Mouse (Mus musculus) regulatory T cell (primary cell): ENCODE measurements around the gene Arhgap33.
"Not testable (repeated sequence)": the region's sequence is repeated elsewhere in the genome, so short reads cannot be mapped to it uniquely, and the experiment has no call there.

Source experiments
- in situ Hi-C: fragments of 300-600 bp; cut with MboI, MseI; formaldehyde crosslinking; loops from one replicate; pipeline ENCODE4 v1.15.1; 2025; ENCODE audit warnings: high pct_unique_total_duplicates

Arhgap33 gene

DNA sequence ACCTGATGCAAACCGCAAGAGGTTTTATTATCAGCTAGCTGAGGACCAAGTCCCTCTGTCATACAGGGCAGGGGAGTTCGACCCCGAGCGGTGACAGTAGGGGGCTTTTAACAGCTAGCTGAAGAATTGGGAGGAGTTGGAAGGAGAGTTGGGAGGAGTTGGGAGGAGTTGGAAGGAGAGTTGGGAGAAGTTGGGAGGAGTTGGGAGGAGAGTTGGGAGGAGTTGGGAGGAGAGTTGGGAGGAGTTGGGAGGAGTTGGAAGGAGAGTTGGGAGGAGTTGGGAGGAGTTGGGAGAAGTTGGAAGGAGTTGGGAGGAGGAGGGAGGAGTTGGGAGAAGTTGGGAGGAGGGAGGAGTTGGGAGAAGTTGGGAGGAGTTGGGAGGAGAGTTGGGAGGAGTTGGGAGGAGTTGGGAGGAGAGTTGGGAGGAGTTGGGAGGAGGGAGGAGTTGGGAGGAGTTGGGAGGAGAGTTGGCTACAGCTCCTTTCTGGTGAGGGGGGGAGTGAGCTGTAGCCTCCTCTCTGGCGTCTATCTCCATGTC, 39.3 kb downstream of the Arhgap33 start:
- in situ Hi-C loops = not testable (repeated sequence)

DNA sequence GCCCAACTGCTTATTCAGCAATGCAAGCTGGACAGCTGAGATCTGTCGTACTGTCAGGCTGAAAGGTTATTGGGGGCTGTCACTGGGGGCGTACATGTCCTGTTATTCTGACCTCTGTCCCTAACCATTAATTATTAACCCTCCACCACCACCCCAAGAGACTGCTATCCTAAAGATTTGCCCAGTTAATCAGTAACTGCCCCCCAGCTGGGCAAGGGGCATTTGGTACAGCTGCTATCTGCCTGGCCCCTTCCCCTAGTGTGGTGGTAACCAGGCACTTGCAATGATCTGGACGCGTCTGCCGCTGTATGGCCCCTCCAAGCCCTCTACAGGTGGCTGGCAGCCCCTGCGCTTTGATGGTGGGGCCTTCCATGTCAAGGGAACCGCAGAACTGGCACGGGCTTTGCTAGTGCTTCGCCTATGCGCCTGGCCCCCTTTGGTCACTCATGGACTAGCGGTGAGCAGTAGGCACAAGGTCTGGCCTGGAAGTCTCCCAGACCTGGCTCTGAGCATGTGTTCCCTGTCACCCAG, 41.4 kb downstream of the Arhgap33 start, which contains the start of gene Prodh2:
Gene Prodh2, plus strand, starts transcription at position 222 of the 531 bp plus-strand sequence.
- in situ Hi-C loops = loop anchor here (5.0 kb wide), 1 partner anchor 124 kb away; no protein-coding TSS in a partner anchor

DNA sequence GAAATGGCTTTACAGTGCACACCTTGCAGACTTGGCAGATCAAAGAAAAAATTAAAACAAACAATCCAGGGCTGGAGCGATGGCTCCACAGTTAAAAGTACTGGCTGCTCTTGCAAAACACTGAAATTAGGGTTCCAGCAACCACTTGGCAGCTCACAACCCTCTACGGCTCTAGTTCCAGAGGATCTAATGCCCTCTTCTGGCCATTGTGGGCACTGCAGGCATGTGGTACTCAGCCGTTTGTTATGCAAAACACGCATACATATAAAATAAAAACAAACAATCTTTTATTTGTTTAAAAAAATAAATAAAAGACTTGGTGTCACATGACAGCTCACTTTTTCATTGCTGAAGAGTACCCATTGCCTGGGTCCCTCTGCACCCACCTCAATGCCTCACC, 42.1 kb downstream of the Arhgap33 start:
- in situ Hi-C loops = loop anchor here (5.0 kb wide), 1 partner anchor 125 kb away; no protein-coding TSS in a partner anchor

DNA sequence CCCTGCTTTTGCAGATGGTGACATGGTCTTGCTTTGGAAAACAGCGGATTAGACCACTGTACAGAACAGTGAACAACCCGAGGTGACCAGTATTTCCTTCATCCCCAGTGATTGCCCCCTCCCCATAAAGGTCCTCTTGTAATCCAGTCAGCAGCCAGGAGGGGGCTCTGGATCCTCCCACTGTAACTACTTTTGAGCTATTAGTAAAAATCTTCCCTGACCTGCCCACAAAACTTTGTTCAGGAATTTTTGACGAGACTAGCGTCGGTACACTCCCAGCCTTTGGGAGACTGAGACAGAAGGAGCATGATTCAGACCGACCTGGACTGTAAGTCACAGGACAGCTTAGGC, 43.9 kb downstream of the Arhgap33 start:
- in situ Hi-C loops = loop anchor here (5.0 kb wide), 1 partner anchor 126 kb away; no protein-coding TSS in a partner anchor

DNA sequence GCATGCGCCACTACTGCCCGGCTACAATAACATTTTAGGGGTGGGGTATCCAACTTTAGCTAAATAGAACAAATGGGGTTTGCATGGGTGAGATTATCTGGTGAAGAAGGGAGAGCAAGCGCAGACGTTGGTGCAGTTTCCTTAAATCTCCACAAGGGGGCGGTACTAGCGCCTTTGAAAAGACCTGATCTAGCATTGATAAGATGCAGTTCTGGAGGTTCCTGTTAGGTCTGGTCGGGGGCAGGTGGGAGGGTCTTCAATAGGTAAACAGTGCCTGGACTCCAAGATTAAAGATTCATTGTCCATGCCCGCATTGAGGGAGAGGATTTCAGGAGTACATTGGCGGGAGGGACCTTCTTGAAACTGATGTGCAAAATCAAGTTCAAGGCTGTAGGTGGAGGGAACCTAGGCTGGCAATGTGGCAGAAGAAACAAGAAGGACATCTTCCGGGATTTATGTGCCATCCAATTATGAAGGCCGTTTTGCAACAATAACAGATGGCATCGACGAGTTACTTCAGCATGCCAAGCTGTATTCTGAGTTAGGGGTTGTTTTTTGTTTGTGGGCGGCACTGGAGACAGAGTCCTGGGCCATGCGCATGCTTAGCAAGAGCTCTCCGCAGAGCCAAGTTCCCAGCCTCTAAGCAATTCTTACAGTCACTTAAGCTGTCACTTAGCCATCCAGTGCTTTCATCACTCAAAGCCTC, 44.5 kb downstream of the Arhgap33 start:
- in situ Hi-C loops = loop anchor here (5.0 kb wide), 1 partner anchor 127 kb away; no protein-coding TSS in a partner anchor

GRCm38 (mm10) chr7:30484250-30484649, 50.6 kb downstream of the Arhgap33 start:
- in situ Hi-C loops = no loop called here

DNA sequence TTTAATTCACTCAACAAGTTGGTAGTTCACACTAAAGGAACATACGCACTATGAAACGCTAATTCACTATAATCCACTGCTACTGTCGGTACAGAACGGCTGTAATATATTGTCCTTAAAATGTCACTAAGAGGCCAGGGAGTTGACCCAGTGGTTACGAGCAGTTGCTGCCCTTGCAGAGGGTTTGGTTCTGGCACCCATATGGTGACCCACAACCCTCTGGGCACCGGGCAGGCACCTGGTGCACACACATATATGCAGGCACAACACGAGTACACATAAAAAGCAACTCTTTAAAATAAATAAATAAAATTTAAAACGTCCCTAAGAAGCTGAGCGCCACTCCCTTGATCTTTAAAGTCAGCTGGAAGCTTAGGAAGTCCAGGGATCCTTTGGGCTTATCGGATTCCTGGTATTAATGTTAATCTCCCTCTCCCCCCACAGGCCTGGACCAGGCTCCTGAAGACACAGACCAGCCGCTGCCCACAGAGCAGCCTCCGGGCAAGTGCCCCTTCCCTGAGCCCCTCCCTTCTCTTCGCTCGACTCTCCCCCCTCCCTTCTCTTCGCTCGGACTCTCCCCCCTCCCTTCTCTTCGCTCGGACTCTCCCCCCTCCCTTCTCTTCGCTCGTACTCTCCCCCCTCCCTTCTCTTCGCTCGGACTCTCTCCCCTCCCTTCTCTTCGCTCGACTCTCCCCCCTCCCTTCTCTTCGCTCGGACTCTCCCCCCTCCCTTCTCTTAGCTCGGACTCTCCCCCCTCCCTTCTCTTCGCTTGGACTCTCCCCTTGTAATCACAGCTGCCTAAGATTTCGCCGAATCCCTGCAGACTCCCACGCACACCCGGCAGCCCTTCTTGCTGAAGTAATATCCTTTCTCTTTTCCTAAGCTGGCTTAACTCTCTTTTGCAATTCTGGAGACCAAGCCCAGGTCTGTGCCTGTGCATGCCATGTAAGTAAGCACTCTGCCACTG, 57.2 kb downstream of the Arhgap33 start:
- in situ Hi-C loops = loop anchor here (10.0 kb wide), 1 partner anchor 113 kb away; the partner anchor contains the start of gene Lrfn3

GRCm38 (mm10) chr7:30476136-30476535, 58.7 kb downstream of the Arhgap33 start:
- in situ Hi-C loops = loop anchor here (10.0 kb wide), 1 partner anchor 111 kb away; the partner anchor contains the start of gene Lrfn3

- in situ Hi-C loops = loop anchor here (10.0 kb wide), 1 partner anchor 110 kb away; the partner anchor contains the start of gene Lrfn3
These were observed 59.9 kb downstream of the Arhgap33 start for GRCm38 (mm10) chr7:30474999-30475398.

DNA sequence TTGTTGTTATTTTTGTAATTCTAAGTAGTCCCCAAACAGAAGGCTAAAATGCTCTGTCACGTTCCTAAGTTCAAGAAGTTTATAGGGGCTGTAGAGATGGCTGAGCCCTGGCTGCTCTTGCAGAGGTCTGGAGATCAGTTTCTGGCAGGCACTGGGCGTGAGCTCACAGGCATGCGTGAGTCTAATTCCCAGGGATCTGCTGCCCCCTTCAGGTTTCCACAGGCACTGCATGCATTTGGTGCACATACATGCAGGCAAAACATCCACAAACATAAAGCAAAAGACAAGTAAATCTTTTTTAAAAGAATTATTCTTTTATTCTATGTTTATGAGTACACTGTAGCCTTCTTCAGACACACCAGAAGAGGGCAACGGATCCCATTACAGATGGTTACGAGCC, 62.4 kb downstream of the Arhgap33 start:
- in situ Hi-C loops = loop anchor here (10.0 kb wide), 1 partner anchor 108 kb away; the partner anchor contains the start of gene Lrfn3
